ENCODE assay signal across 12 mouse cellular contexts in genomic region chr4:139116356-139117063, GRCm38 (mm10). TPM values are rescaled to one million over a fixed set of nuclear protein-coding genes. Genes with fewer than 3 reads are reported as not detected.
DNase-seq lines count a peak whose midpoint lies in the region; ATAC-seq and TF ChIP-seq lines count a peak whose summit lies in the region.
"Had no signal": no experiment of that assay in that cellular context is flagged by ENCODE, and none has a peak within 500 bp of the region (broad histone marks: within the 10 kb centered on the region; RNA-seq: fewer than 3 reads in every experiment).

No protein-coding gene starts in this region.

- no peak for DNase-seq in cerebellum, adult 2 months
- no peak for DNase-seq in cerebellum, adult 9-11 months
- DNase-seq in MEL-GATA-1-ER (ENCODE audit: extremely low read depth, low read depth) = peak; percentile 86
- DNase-seq in liver, embryonic 14.5 days (ENCODE audit: low read depth in 3 of 3, low spot score in 3 of 3) = peak; percentile 44 to 54 (median 50)
- DNase-seq in lung, adult 2 months = no peak
- DNase-seq in layer of hippocampus, adult 18-20 months (ENCODE audit: low spot score in 2 of 2) = no peak
- no peak for DNase-seq in urinary bladder, postnatal 4 days (ENCODE audit: low spot score in 2 of 2)
- DNase-seq: layer of hippocampus, postnatal 36 days had no signal

- ATAC-seq in intestine, embryonic 15.5 days = peak; percentile 76
- peak; percentile 84 for ATAC-seq in liver, embryonic 14.5 days (ENCODE audit: insufficient read depth)

- H3K4me1 ChIP-seq in cerebellum, adult 2 months (ENCODE audit: control insufficient read depth, insufficient read depth, low read length) = peaks cover 20% of the 10 kb centered on the region
- H3K4me1 ChIP-seq in intestine, embryonic 15.5 days (replicated peaks) = peaks cover 25% of the 10 kb centered on the region
- H3K4me1 ChIP-seq in liver, embryonic 14.5 days (replicated peaks; ENCODE audit: control insufficient read depth in 2 of 2, insufficient read depth in 2 of 2, low read length in 1 of 2) = peaks cover 38 to 46% of the 10 kb centered on the region in 2 experiments
- H3K4me1 ChIP-seq in lung, adult 2 months (ENCODE audit: control insufficient read depth, insufficient read depth, low read length) = peaks cover 15% of the 10 kb centered on the region

- H3K27ac ChIP-seq in cerebellum, adult 2 months (ENCODE audit: insufficient read depth, low read length) = peak overlapping the region; percentile 41; the same call in 1 of the 2 replicates
- H3K27ac ChIP-seq in intestine, embryonic 15.5 days = 0 out of 2 replicates have a peak overlapping the region, but pooled peaks have one; percentile 29
- H3K27ac ChIP-seq in liver, embryonic 14.5 days = peak overlapping the region; percentile 10
- H3K27ac ChIP-seq: lung, embryonic 15.5 days had no signal

- TF ChIP-seq EP300 in liver, embryonic 14.5 days (IDR thresholded peaks at IDR 0.05; ENCODE audit: low read depth) = peak; percentile 67

- no peaks in the 10 kb centered on the region for H3K27me3 ChIP-seq in cerebellum, adult 2 months (ENCODE audit: control insufficient read depth, insufficient read depth, low read length)
- H3K27me3 ChIP-seq in intestine, embryonic 15.5 days (replicated peaks) = no peaks in the 10 kb centered on the region
- H3K27me3 ChIP-seq in liver, embryonic 14.5 days (ENCODE audit: control insufficient read depth, insufficient read depth, low read length) = no peaks in the 10 kb centered on the region
- H3K27me3 ChIP-seq: lung, embryonic 15.5 days had no signal

- no peak overlapping the region for H3K4me2 ChIP-seq in intestine, embryonic 15.5 days (replicated peaks)
- peak overlapping the region; percentile 22 for H3K4me2 ChIP-seq in liver, embryonic 14.5 days (ENCODE audit: low read depth)
- H3K4me2 ChIP-seq: lung, embryonic 15.5 days had no signal

- no peak overlapping the region for H3K9ac ChIP-seq in intestine, embryonic 15.5 days
- H3K9ac ChIP-seq in liver, embryonic 14.5 days (replicated peaks) = no peak overlapping the region
- H3K9ac ChIP-seq: lung, embryonic 15.5 days had no signal

- H3K9me3 ChIP-seq in intestine, embryonic 15.5 days = no peaks in the 10 kb centered on the region
- H3K9me3 ChIP-seq in liver, embryonic 14.5 days (ENCODE audit: control insufficient read depth, low read length) = no peaks in the 10 kb centered on the region
- H3K9me3 ChIP-seq: lung, embryonic 15.5 days had no signal

- WGBS in cerebellum, adult 2 months = 35% methylated on average over 3 of the region's 3 CpGs
- WGBS in intestine, embryonic 15.5 days = 73% methylated on average over 3 of the region's 3 CpGs
- WGBS in liver, embryonic 14.5 days (ENCODE audit: insufficient replicate concordance) = 30% methylated on average over 3 of the region's 3 CpGs
- 80% methylated on average over 3 of the region's 3 CpGs for WGBS in lung, adult 2 months

- TF ChIP-seq POLR2A in cerebellum, adult 2 months (IDR thresholded peaks at IDR 0.05; ENCODE audit: borderline replicate concordance, insufficient read depth, low read length) = no peak
- no peak for TF ChIP-seq POLR2A in lung, adult 2 months (IDR thresholded peaks at IDR 0.05; ENCODE audit: borderline replicate concordance, extremely low read depth, low read depth, low read length)

- H3K36me3 ChIP-seq in intestine, embryonic 15.5 days = no peaks in the 10 kb centered on the region
- H3K36me3 ChIP-seq in liver, embryonic 14.5 days (replicated peaks; ENCODE audit: control insufficient read depth, insufficient read depth, low read depth) = no peaks in the 10 kb centered on the region
- H3K36me3 ChIP-seq: lung, embryonic 15.5 days had no signal

- TF ChIP-seq CTCF in cerebellum, adult 2 months (IDR thresholded peaks at IDR 0.05; ENCODE audit: borderline replicate concordance, insufficient read depth, low read depth, low read length) = no peak
- TF ChIP-seq CTCF in liver, embryonic 14.5 days (IDR thresholded peaks at IDR 0.05; ENCODE audit: low read depth) = no peak
- TF ChIP-seq CTCF in lung, adult 2 months (IDR thresholded peaks at IDR 0.05; ENCODE audit: insufficient read depth, low read length) = no peak

- no peak overlapping the region for H3K4me3 ChIP-seq in cerebellum, adult 2 months (replicated peaks; ENCODE audit: insufficient read depth, low read depth, low read length)
- no peak overlapping the region for H3K4me3 ChIP-seq in intestine, embryonic 15.5 days (replicated peaks)
- no peak overlapping the region for H3K4me3 ChIP-seq in liver, embryonic 14.5 days (ENCODE audit: insufficient read depth in 1 of 2, low read depth in 2 of 2, low read length in 2 of 2)
- H3K4me3 ChIP-seq in lung, adult 2 months (replicated peaks; ENCODE audit: extremely low read depth, low read depth, low read length) = no peak overlapping the region
- H3K4me3 ChIP-seq: lung, embryonic 15.5 days had no signal

RNA-seq across cellular contexts. Expression of gene Minos1, which starts 14.4 kb away (rescaled TPM):
- 212 and 218 TPM in 2 replicates for polyA plus RNA-seq in cerebellum, adult 2 months (2012; rRNA removed)
- 640 and 702 TPM in 2 replicates for polyA plus RNA-seq in intestine, embryonic 15.5 days (2015; fragmentation: Nextera tagmentation; extraction: Ambion mirVana)
- polyA plus RNA-seq in liver, embryonic 14.5 days (2012; rRNA removed) = 29.1 and 94.0 TPM in 2 replicates
- 391 and 424 TPM in 2 replicates for polyA plus RNA-seq in liver, embryonic 14.5 days (2014; fragmentation: Nextera tagmentation; extraction: Ambion mirVana)
- polyA plus RNA-seq in lung, adult 2 months (2012; rRNA removed) = 29.7 and 37.7 TPM in 2 replicates
- total RNA-seq in layer of hippocampus, adult 18-20 months (2021) = 100 to 1,000 TPM; 189 to 193 TPM

RNA-seq across cellular contexts. Expression of gene Nbl1, which starts 23.7 kb away (rescaled TPM):
- 55.0 and 63.1 TPM in 2 replicates for polyA plus RNA-seq in cerebellum, adult 2 months (2012; rRNA removed)
- polyA plus RNA-seq in intestine, embryonic 15.5 days (2015; fragmentation: Nextera tagmentation; extraction: Ambion mirVana) = 49.5 and 49.9 TPM in 2 replicates
- polyA plus RNA-seq in liver, embryonic 14.5 days (2012; rRNA removed) = 0.74 and 0.80 TPM in 2 replicates
- polyA plus RNA-seq in liver, embryonic 14.5 days (2014; fragmentation: Nextera tagmentation; extraction: Ambion mirVana) = 0.63 and 0.91 TPM in 2 replicates
- 330 and 497 TPM in 2 replicates for polyA plus RNA-seq in lung, adult 2 months (2012; rRNA removed)
- 10 to 100 TPM; 80.3 to 92.2 TPM for total RNA-seq in layer of hippocampus, adult 18-20 months (2021)

RNA-seq across cellular contexts. Expression of gene Htr6, which starts 41.1 kb away (rescaled TPM):
- polyA plus RNA-seq in cerebellum, adult 2 months (2012; rRNA removed) = 1.1 and 1.2 TPM in 2 replicates
- 0.14 and 0.18 TPM in 2 replicates for polyA plus RNA-seq in intestine, embryonic 15.5 days (2015; fragmentation: Nextera tagmentation; extraction: Ambion mirVana)
- not detected in 2 replicates for polyA plus RNA-seq in liver, embryonic 14.5 days (2012; rRNA removed)
- not detected in 2 replicates for polyA plus RNA-seq in liver, embryonic 14.5 days (2014; fragmentation: Nextera tagmentation; extraction: Ambion mirVana)
- 0.19 and 0.22 TPM in 2 replicates for polyA plus RNA-seq in lung, adult 2 months (2012; rRNA removed)
- 1 to 10 TPM; 6.5 to 7.6 TPM for total RNA-seq in layer of hippocampus, adult 18-20 months (2021)
- total RNA-seq: gastrocnemius, adult 18-20 months had no signal
- polyA plus RNA-seq: heart, postnatal 0 days; lung, embryonic 15.5 days had no signal

Comparison
In these comparisons a context has a peak if more than half of its experiments do, and no peak if none do; other contexts are left out.
1. DNase-seq: peak in MEL-GATA-1-ER (single experiment) and liver, embryonic 14.5 days (3 of 3); none in cerebellum, adult 2 months (0 of 2), cerebellum, adult 9-11 months (single experiment), lung, adult 2 months (single experiment), layer of hippocampus, adult 18-20 months (0 of 2) and urinary bladder, postnatal 4 days (0 of 2).
2. RNA of gene Nbl1, which starts 23.7 kb away (polyA plus RNA-seq): 330 to 497 TPM in lung, adult 2 months, 55.0 to 63.1 TPM in cerebellum, adult 2 months and 49.5 to 49.9 TPM in intestine, embryonic 15.5 days; 0.63 to 0.91 TPM in liver, embryonic 14.5 days; every median in the first group is over 10 times any median in the second.
3. Peak in every context shown above with its lines, with median percentiles within 50 percentile points of each other: H3K27ac ChIP-seq.